Mouse (Mus musculus): ENCODE data around the gene Kcna5. TPM values are rescaled to one million over a fixed set of nuclear protein-coding genes. Genes with fewer than 3 reads are reported as not detected.

The Kcna5 gene
- polyA plus RNA-seq, 1 experiment from 2014 or later = 2.9 TPM

DNA sequence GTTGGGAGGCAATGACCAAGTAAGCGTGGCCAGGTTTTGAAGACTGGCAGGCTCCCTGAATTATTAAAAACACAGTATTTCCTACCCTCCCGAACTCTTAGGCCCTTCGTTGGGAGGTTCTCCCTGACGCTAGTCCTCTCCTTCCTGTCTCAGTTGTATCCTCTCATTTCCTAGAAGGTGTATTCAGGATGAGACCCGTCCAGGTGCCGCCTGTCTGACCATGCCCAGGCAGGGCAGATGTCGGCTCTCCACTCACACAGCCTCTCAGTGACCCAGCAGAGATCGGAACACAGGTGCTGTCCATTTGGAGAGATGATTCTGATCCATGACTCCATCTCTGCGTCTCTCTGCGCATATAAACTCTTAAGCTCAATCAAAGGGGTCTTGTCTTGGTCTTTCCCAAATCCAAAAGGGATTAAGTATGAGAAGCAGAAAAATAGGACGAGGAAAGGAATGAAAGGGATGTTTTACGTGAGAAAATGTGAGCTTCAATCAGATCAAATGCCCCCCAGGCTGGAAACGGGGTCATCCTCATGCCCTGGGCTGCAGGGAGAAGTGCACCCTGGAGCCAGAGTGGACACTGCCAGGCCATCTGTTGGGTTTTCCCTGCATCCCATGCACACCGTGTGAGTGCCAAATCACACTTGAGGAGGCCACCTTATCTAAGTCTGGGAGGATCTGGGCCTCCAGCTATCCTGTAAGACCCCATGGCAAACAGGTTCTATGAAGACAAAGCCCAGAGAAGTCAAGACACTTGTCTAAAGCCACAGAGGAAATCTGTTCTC, 33.0 kb upstream of the Kcna5 start:
- no peak for ATAC-seq (ENCODE audit: low FRiP score)
- Histone ChIP-seq H3K36me3 (replicated peaks; ENCODE audit: control insufficient read depth, insufficient read depth) (no peaks in the 10 kb centered on the region), H3K27me3 (ENCODE audit: control insufficient read depth, insufficient read depth, low read length) (no peaks in the 10 kb centered on the region), H3K4me3 (replicated peaks; ENCODE audit: low read length) (no peak overlapping the region), H3K4me2 (replicated peaks) (no peak overlapping the region), H3K9me3 (ENCODE audit: control insufficient read depth, low read length) (no peaks in the 10 kb centered on the region), H3K27ac (no peak overlapping the region), H3K9ac (no peak overlapping the region), H3K4me1 (replicated peaks; ENCODE audit: control insufficient read depth, insufficient read depth, low read length) (no peaks in the 10 kb centered on the region)
- no peak for DNase-seq (ENCODE audit: low spot score)
- 85% methylated on average over 14 of the region's 14 CpGs for WGBS

DNA sequence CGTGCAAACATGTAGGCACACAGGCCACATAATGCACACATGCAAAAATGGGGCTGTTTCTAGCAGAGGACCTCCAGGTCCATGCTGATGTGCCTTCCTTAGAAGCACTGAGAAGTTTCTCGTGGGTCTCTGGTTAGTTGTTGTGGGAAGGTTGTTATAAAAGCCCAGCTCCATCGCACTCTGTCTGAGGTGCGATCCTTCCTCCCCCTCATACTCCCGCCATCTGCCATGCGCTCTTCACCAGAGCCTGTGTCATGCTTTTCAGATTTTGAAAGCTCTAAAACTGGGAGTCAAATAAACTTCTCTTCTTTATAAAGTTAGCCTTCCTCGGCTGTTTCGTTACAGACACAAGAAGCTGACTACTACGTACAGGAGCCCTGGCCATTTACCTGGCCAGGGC, 32.1 kb upstream of the Kcna5 start:
- 93% methylated on average over 9 of the region's 9 CpGs for WGBS
- no peaks in the 10 kb centered on the region for H3K27me3 ChIP-seq (ENCODE audit: control insufficient read depth, insufficient read depth, low read length)
- no peaks in the 10 kb centered on the region for H3K9me3 ChIP-seq (ENCODE audit: control insufficient read depth, low read length)
- H3K4me1 ChIP-seq (replicated peaks; ENCODE audit: control insufficient read depth, insufficient read depth, low read length) = no peaks in the 10 kb centered on the region
- H3K4me2 ChIP-seq (replicated peaks) = no peak overlapping the region
- no peak for ATAC-seq (ENCODE audit: low FRiP score)
- DNase-seq (ENCODE audit: low spot score) = no peak
- H3K36me3 ChIP-seq (replicated peaks; ENCODE audit: control insufficient read depth, insufficient read depth) = no peaks in the 10 kb centered on the region
- no peak overlapping the region for H3K4me3 ChIP-seq (replicated peaks; ENCODE audit: low read length)
- no peak overlapping the region for H3K9ac ChIP-seq
- no peak overlapping the region for H3K27ac ChIP-seq

DNA sequence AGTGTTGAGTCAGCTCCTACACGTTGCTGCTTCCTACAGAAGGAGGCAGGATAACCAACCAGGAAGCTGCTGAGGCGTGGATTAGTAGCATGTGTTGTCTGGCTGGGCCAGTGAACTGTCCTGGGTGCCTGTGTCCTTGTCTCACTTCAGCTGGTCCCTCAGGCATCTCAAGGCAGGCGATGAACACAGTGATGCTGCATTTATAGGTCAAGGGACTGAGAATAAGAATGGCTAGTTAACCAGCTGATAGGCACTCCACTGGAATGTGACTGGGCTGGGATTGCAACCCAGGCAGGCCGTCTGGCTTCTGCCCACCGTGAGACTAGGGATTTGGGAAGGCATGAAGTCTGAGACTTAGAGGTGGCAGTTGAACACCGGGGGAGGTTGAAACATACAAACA, 29.2 kb upstream of the Kcna5 start:
- Histone ChIP-seq H3K9me3 (ENCODE audit: control insufficient read depth, low read length) (no peaks in the 10 kb centered on the region), H3K27me3 (ENCODE audit: control insufficient read depth, insufficient read depth, low read length) (no peaks in the 10 kb centered on the region), H3K4me1 (replicated peaks; ENCODE audit: control insufficient read depth, insufficient read depth, low read length) (peaks cover 11% of the 10 kb centered on the region), H3K4me3 (replicated peaks; ENCODE audit: low read length) (no peak overlapping the region), H3K36me3 (replicated peaks; ENCODE audit: control insufficient read depth, insufficient read depth) (no peaks in the 10 kb centered on the region), H3K9ac (no peak overlapping the region), H3K27ac (no peak overlapping the region), H3K4me2 (replicated peaks) (no peak overlapping the region)
- 62% methylated on average over 6 of the region's 6 CpGs for WGBS
- ATAC-seq (ENCODE audit: low FRiP score) (no peak), DNase-seq (ENCODE audit: low spot score) (no peak)

DNA sequence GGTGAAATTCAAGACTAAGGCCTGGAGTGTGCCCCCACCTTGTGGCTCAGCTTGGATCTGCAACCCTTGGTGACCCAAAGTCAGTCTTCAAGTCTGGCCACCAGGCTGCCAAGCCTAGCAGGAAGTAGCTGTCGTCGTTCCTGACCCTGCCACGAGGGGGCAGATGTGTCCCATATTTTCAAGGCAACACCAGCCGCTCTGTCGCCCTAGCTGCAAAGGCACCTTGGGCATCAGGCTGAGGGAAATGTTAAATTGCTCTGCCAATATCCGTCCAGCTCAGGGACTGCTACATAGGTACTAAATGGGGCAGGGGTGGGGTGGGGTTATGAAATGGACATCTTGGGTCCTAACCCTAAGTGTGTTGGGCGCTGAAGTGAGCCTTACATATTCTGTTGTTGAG, 28.7 kb upstream of the Kcna5 start:
- 0 out of 2 replicates have a peak, but pooled peaks have one; percentile 25 for ATAC-seq (ENCODE audit: low FRiP score)

DNA sequence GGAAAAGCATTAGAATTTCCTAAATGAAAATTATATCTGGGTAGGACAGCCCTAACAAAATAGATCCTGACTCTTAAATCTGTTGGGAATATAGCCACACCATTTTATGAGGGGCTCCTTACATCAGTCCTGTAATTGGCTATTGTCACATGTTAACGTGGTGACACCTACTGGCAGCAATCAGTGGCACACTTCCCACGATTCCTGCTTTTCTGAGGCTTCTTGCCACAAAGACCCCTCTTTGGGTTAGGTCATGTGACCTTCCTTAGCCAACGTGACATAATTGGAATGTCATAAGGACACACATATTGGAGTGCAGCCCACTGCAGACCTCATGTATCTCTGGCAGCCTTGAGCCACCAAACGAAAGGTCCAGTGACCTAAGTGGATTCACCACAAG, 26.5 kb upstream of the Kcna5 start:
- H3K9ac ChIP-seq = no peak overlapping the region
- no peak for ATAC-seq (ENCODE audit: low FRiP score)
- DNase-seq (ENCODE audit: low spot score) = no peak
- peaks cover 11% of the 10 kb centered on the region for H3K4me1 ChIP-seq (replicated peaks; ENCODE audit: control insufficient read depth, insufficient read depth, low read length)
- no peak overlapping the region for H3K27ac ChIP-seq
- no peaks in the 10 kb centered on the region for H3K27me3 ChIP-seq (ENCODE audit: control insufficient read depth, insufficient read depth, low read length)
- no peak overlapping the region for H3K4me3 ChIP-seq (replicated peaks; ENCODE audit: low read length)
- H3K9me3 ChIP-seq (ENCODE audit: control insufficient read depth, low read length) = no peaks in the 10 kb centered on the region
- 22% methylated on average over 4 of the region's 4 CpGs for WGBS
- no peak overlapping the region for H3K4me2 ChIP-seq (replicated peaks)
- no peaks in the 10 kb centered on the region for H3K36me3 ChIP-seq (replicated peaks; ENCODE audit: control insufficient read depth, insufficient read depth)

More for the DNA sequence above, 28.7 kb upstream of the Kcna5 start:
- Histone ChIP-seq H3K4me3 (replicated peaks; ENCODE audit: low read length) (no peak overlapping the region), H3K9ac (no peak overlapping the region), H3K27ac (no peak overlapping the region), H3K36me3 (replicated peaks; ENCODE audit: control insufficient read depth, insufficient read depth) (no peaks in the 10 kb centered on the region), H3K27me3 (ENCODE audit: control insufficient read depth, insufficient read depth, low read length) (no peaks in the 10 kb centered on the region), H3K4me1 (replicated peaks; ENCODE audit: control insufficient read depth, insufficient read depth, low read length) (peaks cover 11% of the 10 kb centered on the region), H3K9me3 (ENCODE audit: control insufficient read depth, low read length) (no peaks in the 10 kb centered on the region), H3K4me2 (replicated peaks) (no peak overlapping the region)
- WGBS = 18% methylated on average over 7 of the region's 7 CpGs
- DNase-seq (ENCODE audit: low spot score) = peak; percentile 87

DNA sequence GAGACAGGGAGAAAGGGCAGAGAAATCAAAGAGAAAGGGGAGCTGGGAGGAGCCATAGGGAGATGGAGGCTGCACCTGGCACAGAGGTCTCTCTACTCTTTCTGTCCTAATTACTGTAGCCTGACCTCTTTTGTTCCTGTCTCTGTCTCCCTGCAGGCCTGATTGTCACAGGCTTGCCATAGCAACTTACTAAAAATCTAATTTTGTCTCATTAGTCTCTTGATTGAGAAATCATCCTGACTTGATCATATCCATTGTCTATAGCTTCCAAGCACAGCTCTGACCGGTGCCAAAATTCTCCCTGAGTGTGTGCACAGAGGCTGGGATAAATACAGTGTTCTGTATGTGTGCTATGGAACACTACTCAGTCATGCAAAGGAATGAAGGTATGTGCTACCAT, 25.5 kb upstream of the Kcna5 start:
- Histone ChIP-seq H3K27me3 (ENCODE audit: control insufficient read depth, insufficient read depth, low read length) (no peaks in the 10 kb centered on the region), H3K36me3 (replicated peaks; ENCODE audit: control insufficient read depth, insufficient read depth) (no peaks in the 10 kb centered on the region), H3K4me1 (replicated peaks; ENCODE audit: control insufficient read depth, insufficient read depth, low read length) (peaks cover 11% of the 10 kb centered on the region), H3K4me3 (replicated peaks; ENCODE audit: low read length) (no peak overlapping the region), H3K9me3 (ENCODE audit: control insufficient read depth, low read length) (no peaks in the 10 kb centered on the region), H3K9ac (no peak overlapping the region), H3K27ac (peak overlapping the region; percentile 27), H3K4me2 (replicated peaks) (no peak overlapping the region)
- WGBS = 42% methylated on average over 1 of the region's 1 CpGs
- ATAC-seq (ENCODE audit: low FRiP score) (no peak), DNase-seq (ENCODE audit: low spot score) (no peak)

DNA sequence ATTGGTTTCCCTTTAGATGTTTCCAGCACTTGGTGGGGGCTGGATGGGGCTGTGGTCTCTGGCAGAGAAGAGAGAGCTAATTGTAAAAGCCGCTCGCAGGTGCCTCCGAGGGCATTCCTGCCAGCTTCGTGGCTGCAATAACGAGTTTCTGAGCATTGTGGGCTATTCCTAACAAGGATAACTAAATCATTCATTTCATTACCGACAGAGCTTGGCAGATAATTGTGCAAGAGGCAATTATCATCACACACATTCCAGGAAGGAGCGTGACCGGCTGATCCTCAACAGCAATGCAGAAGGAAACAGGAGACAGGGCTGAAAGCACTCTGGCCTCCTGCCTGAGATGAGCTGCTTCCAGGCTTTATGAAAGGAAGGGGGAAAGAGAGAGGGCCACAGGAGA, 24.8 kb upstream of the Kcna5 start:
- WGBS = 20% methylated on average over 8 of the region's 8 CpGs
- H3K27ac ChIP-seq = peak overlapping the region; percentile 27

DNA sequence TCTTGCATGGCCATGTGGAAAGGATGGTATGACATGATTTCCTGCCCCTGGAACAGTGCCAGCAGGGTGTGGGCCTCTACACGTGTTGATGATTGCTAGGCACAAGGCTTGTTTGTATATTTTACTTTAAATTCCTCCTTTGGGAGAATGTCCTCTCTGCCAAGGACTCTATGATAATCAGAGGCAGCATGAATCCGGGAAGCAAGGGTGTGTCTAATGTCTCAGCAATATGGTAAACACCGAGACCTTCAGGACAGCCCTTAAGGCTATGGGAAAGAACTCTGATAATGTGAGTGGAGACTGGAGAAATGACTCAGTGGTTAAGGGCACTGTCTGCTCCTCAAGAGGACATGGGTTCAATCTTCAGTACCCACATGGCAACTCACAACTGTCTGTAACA, 23.1 kb upstream of the Kcna5 start:
- no peaks in the 10 kb centered on the region for H3K9me3 ChIP-seq (ENCODE audit: control insufficient read depth, low read length)
- no peaks in the 10 kb centered on the region for H3K36me3 ChIP-seq (replicated peaks; ENCODE audit: control insufficient read depth, insufficient read depth)
- H3K4me2 ChIP-seq (replicated peaks) = no peak overlapping the region
- no peak overlapping the region for H3K27ac ChIP-seq
- 69% methylated on average over 3 of the region's 3 CpGs for WGBS
- H3K27me3 ChIP-seq (ENCODE audit: control insufficient read depth, insufficient read depth, low read length) = no peaks in the 10 kb centered on the region
- H3K4me3 ChIP-seq (replicated peaks; ENCODE audit: low read length) = no peak overlapping the region
- no peak for DNase-seq (ENCODE audit: low spot score)
- peaks cover 11% of the 10 kb centered on the region for H3K4me1 ChIP-seq (replicated peaks; ENCODE audit: control insufficient read depth, insufficient read depth, low read length)
- H3K9ac ChIP-seq = no peak overlapping the region
- no peak for ATAC-seq (ENCODE audit: low FRiP score)

More for the DNA sequence above, 24.8 kb upstream of the Kcna5 start:
- Histone ChIP-seq H3K4me2 (replicated peaks) (no peak overlapping the region), H3K9me3 (ENCODE audit: control insufficient read depth, low read length) (no peaks in the 10 kb centered on the region), H3K4me1 (replicated peaks; ENCODE audit: control insufficient read depth, insufficient read depth, low read length) (peaks cover 11% of the 10 kb centered on the region), H3K27me3 (ENCODE audit: control insufficient read depth, insufficient read depth, low read length) (no peaks in the 10 kb centered on the region), H3K9ac (peak overlapping the region; percentile 6; the same call in 1 of the 2 replicates), H3K4me3 (replicated peaks; ENCODE audit: low read length) (no peak overlapping the region), H3K36me3 (replicated peaks; ENCODE audit: control insufficient read depth, insufficient read depth) (no peaks in the 10 kb centered on the region)
- ATAC-seq (ENCODE audit: low FRiP score) (peak; percentile 58), DNase-seq (ENCODE audit: low spot score) (peak; percentile 54)

DNA sequence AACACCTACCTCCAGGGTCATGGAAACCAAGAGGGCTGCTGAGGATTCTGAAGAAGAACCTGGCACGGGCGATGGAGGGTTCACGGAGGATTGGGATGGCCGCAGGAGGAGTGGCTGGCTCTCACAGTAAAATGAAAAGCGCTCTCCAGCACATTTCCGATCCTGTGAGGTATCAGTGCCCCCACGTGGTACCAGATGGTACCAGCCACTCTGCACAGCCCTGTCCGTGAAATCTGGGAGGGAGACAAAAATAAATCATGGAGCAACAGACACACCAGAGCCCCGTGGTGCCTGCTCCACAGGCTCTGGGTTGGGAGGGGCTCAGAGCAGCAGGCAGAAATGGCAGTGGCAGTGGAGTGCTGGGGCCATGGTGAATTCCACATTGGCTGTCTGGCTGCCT, 18.6 kb upstream of the Kcna5 start:
- Histone ChIP-seq H3K9me3 (ENCODE audit: control insufficient read depth, low read length) (no peaks in the 10 kb centered on the region), H3K4me2 (replicated peaks) (no peak overlapping the region), H3K4me1 (replicated peaks; ENCODE audit: control insufficient read depth, insufficient read depth, low read length) (no peaks in the 10 kb centered on the region), H3K27ac (no peak overlapping the region), H3K36me3 (replicated peaks; ENCODE audit: control insufficient read depth, insufficient read depth) (no peaks in the 10 kb centered on the region), H3K9ac (no peak overlapping the region), H3K27me3 (ENCODE audit: control insufficient read depth, insufficient read depth, low read length) (no peaks in the 10 kb centered on the region), H3K4me3 (replicated peaks; ENCODE audit: low read length) (no peak overlapping the region)
- WGBS = 25% methylated on average over 9 of the region's 9 CpGs
- ATAC-seq (ENCODE audit: low FRiP score) (peak; percentile 80), DNase-seq (ENCODE audit: low spot score) (no peak)
